Mouse (Mus musculus): ENCODE results near the gene Rac3. TPM values are rescaled to one million over a fixed set of nuclear protein-coding genes. Genes with fewer than 3 reads are reported as not detected.
A peak's percentile ranks its signal among the peaks of the same experiment; 100 is the strongest.
"Not testable (repeated sequence)": the region's sequence is repeated elsewhere in the genome, so short reads cannot be mapped to it uniquely, and the experiment has no call there.

The Rac3 gene
- polyA plus RNA-seq, 1 experiment from 2014 or later, result 5.0 TPM

DNA sequence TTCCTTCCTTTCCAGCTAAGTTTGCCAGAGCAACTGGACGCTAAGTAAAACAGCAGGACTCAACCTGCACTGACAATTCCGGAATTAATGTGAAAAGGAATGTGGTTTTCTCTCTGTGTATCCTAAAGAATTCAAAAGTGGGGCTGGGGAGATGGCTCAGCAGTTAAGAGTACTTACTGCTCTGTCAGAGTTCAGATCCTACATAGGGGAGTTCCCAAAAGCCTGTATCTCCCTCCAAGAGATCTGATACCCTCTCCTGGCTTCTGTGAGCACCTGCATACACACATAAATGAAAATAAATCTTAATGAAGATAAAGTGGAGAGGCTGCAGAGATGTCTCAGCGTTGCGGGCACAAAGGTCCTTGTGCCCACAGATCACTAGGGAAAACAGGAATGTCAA lies 30.3 kb downstream of the Rac3 start:
- Histone ChIP-seq H3K4me3 (ENCODE audit: low read length) (no peak overlapping the region), H3K4me1 (ENCODE audit: control insufficient read depth, insufficient read depth, low read length) (no peaks in the 10 kb centered on the region), H3K9me3 (ENCODE audit: control insufficient read depth, low read length) (no peaks in the 10 kb centered on the region), H3K4me2 (replicated peaks; ENCODE audit: low read depth, low read length) (no peak overlapping the region), H3K36me3 (ENCODE audit: control insufficient read depth, insufficient read depth, low read length) (no peaks in the 10 kb centered on the region), H3K27me3 (ENCODE audit: control insufficient read depth, insufficient read depth, low read length) (no peaks in the 10 kb centered on the region), H3K9ac (ENCODE audit: low read depth, low read length) (no peak overlapping the region), H3K27ac (ENCODE audit: low read depth, low read length) (no peak overlapping the region)
- no peak for ATAC-seq (ENCODE audit: low FRiP score, low TSS enrichment)
- 47% methylated on average over 4 of the region's 4 CpGs for WGBS

DNA sequence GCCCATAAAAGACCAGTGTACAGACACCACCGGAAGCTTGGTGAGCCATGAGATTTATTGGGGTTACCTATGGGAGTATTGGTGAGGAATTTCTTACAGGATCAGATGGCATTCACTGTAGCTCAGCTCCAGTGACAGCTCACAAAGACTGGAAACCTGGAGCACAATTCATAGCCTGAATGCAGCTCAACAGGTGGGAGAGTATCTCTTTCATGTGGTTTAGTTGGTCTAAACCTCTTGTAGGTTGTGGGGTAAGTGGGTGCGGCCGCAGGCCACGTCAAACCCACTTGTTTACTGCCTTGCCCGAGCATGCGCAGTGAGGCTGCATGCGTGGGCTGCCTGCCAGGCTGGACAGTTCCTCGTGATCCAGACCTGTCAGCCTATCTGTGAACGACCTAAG lies 39.0 kb downstream of the Rac3 start:
- WGBS, result 72% methylated on average over 9 of the region's 9 CpGs
- H3K36me3 ChIP-seq (ENCODE audit: control insufficient read depth, insufficient read depth, low read length), result no peaks in the 10 kb centered on the region
- H3K9me3 ChIP-seq (ENCODE audit: control insufficient read depth, low read length), result peaks cover 24% of the 10 kb centered on the region
- H3K4me1 ChIP-seq (ENCODE audit: control insufficient read depth, insufficient read depth, low read length), result 0 out of 2 replicates have a peak, but pooled peaks cover 2% of the 10 kb centered on the region
- H3K27ac ChIP-seq (ENCODE audit: low read depth, low read length), result no peak overlapping the region
- ATAC-seq (ENCODE audit: low FRiP score, low TSS enrichment), result no peak
- no peak overlapping the region for H3K4me3 ChIP-seq (ENCODE audit: low read length)
- no peak overlapping the region for H3K9ac ChIP-seq (ENCODE audit: low read depth, low read length)
- no peak overlapping the region for H3K4me2 ChIP-seq (replicated peaks; ENCODE audit: low read depth, low read length)
- peaks cover 4% of the 10 kb centered on the region; the same call in 1 of the 2 replicates for H3K27me3 ChIP-seq (ENCODE audit: control insufficient read depth, insufficient read depth, low read length)

DNA sequence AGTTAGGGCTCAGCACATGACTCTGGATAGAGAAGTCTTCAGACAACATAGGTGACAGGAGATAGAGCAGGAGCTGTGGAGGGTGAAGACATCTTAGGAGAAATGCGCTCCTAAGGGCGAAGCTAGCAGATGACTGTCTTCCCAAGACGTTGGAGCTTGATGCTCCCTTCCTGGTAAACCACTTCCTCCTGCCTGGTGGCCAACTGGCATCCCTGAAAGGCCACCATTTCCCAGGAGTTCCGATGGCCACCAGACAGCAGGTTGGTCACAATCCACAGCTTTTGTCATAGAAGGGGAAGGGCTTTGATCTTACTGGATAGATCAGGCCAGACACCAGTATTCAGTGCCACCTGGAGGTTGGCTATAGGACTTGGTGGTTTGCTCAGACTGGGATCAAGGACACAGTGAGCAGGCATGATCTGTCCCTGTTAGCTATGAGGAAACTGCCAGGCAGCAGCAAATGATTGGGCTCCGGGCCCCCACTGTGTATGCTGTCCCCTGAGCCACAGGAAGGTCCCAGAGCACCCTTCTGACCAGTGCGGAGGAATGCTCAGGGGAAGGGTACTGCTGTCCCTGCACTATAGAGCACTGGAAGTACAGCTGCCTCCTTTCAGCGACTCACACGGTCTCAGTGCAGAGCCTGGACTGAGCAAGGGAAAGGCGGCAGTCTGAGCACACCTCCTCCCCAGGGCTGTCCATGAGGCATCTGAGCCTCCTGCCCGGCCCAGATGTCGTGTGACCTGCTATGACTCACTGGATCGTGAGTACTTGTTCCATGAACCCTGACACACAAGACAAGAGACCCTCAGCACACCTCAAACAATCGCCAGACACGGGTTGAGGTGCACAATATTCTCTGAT lies 40.8 kb downstream of the Rac3 start:
- Histone ChIP-seq H3K27ac (ENCODE audit: low read depth, low read length) (no peak overlapping the region), H3K4me2 (replicated peaks; ENCODE audit: low read depth, low read length) (no peak overlapping the region), H3K9me3 (ENCODE audit: control insufficient read depth, low read length) (peaks cover 24% of the 10 kb centered on the region), H3K27me3 (ENCODE audit: control insufficient read depth, insufficient read depth, low read length) (peaks cover 4% of the 10 kb centered on the region; the same call in 1 of the 2 replicates), H3K4me1 (ENCODE audit: control insufficient read depth, insufficient read depth, low read length) (0 out of 2 replicates have a peak, but pooled peaks cover 2% of the 10 kb centered on the region), H3K4me3 (ENCODE audit: low read length) (no peak overlapping the region), H3K36me3 (ENCODE audit: control insufficient read depth, insufficient read depth, low read length) (no peaks in the 10 kb centered on the region), H3K9ac (ENCODE audit: low read depth, low read length) (no peak overlapping the region)
- 71% methylated on average over 14 of the region's 14 CpGs for WGBS
- no peak for ATAC-seq (ENCODE audit: low FRiP score, low TSS enrichment)

DNA sequence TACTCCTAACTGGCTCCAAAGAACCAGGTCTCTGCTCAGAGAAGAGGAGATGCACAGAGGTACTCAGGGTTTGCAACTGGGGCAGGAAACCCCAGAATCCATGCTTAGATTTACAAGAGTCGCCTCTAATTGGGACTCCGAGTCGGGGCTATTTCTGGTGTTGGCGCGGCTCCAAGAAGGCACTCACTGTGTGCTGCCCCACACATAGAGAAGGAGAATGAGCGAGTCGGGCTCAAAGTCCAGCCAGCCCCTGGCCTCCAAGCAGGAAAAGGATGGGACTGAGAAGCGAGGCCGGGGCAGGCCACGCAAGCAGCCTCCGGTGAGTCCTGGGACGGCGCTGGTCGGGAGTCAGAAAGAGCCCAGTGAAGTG lies 41.4 kb downstream of the Rac3 start, which contains the start of gene Hmga1b:
Hmga1b (plus strand) TSS at position 123 of the 370 bp plus-strand sequence.
- not testable (repeated sequence) for H3K4me2 ChIP-seq (replicated peaks; ENCODE audit: low read depth, low read length); H3K4me1 ChIP-seq (ENCODE audit: control insufficient read depth, insufficient read depth, low read length); H3K9ac ChIP-seq (ENCODE audit: low read depth, low read length); H3K27ac ChIP-seq (ENCODE audit: low read depth, low read length); H3K36me3 ChIP-seq (ENCODE audit: control insufficient read depth, insufficient read depth, low read length); H3K27me3 ChIP-seq (ENCODE audit: control insufficient read depth, insufficient read depth, low read length); H3K4me3 ChIP-seq (ENCODE audit: low read length)
- peaks cover 23% of the 10 kb centered on the region for H3K9me3 ChIP-seq (ENCODE audit: control insufficient read depth, low read length)
- peak; percentile 18; the same call in 1 of the 2 replicates for ATAC-seq (ENCODE audit: low FRiP score, low TSS enrichment)
- 23% methylated on average over 13 of the region's 14 CpGs for WGBS

DNA sequence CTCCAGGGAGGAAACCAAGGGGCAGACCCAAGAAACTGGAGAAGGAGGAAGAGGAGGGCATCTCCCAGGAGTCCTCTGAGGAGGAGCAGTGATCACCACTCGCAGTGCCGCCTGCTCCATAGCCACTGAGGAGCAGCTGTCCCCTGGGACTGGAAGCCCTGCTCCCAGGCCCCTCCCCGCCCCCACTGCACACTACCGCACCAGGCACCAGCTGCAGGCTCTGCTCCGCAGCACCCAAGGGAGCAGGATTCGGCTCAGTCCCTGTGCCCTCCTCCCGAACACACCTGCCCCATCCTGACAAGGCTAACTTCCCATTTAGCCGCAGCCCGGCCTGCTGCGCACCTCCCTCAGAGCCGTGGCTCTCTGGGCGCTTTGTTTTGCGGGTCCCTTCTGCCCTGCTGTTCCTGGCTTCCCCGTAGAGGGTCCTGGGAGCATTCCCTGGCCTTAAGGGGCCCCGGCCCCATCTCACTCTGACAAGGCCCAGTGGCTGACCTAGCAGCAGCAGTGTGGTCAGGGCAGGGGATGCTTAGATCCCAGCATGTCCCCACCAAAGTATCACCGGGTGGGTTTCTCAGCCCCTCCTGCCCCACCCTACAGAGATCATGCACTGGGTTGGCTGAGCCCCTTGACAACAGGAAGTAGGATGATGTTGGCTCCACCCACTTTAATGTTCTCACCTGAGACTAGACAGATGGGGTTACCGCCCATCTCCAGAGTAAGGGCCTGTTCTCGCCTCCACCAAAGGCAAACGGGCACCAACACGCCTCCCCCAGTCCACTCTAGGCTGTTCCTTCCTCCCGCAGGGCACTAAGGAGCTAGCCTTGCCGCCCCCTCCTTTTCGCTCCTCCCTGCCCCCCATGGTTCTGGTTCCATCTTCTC lies 42.1 kb downstream of the Rac3 start:
- H3K4me2 ChIP-seq (replicated peaks; ENCODE audit: low read depth, low read length); H3K27me3 ChIP-seq (ENCODE audit: control insufficient read depth, insufficient read depth, low read length); H3K36me3 ChIP-seq (ENCODE audit: control insufficient read depth, insufficient read depth, low read length); H3K27ac ChIP-seq (ENCODE audit: low read depth, low read length); H3K4me3 ChIP-seq (ENCODE audit: low read length); H3K4me1 ChIP-seq (ENCODE audit: control insufficient read depth, insufficient read depth, low read length); H3K9ac ChIP-seq (ENCODE audit: low read depth, low read length): not testable (repeated sequence)
- H3K9me3 ChIP-seq (ENCODE audit: control insufficient read depth, low read length), result peaks cover 16% of the 10 kb centered on the region
- WGBS, result 0% methylated on average over 2 of the region's 23 CpGs
- peak; percentile 37; the same call in 1 of the 2 replicates for ATAC-seq (ENCODE audit: low FRiP score, low TSS enrichment)

DNA sequence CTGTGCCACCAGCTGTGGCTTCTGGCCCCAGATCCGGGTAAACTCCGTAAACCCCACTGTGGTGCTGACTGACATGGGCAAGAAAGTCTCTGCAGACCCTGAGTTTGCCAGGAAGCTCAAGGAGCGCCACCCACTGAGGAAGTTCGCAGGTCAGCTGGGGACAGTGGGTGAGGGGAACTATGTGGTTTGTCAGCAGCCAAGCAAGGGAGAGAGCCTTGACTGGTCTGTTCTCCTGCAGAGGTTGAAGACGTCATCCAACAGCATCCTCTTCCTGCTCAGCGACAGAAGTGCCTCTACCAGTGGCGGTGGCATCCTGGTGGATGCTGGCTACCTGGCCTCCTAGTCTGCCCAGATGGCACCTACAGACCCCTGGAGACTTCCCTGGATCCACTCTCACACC lies 45.8 kb downstream of the Rac3 start:
- H3K27me3 ChIP-seq (ENCODE audit: control insufficient read depth, insufficient read depth, low read length); H3K9ac ChIP-seq (ENCODE audit: low read depth, low read length); H3K9me3 ChIP-seq (ENCODE audit: control insufficient read depth, low read length); H3K4me1 ChIP-seq (ENCODE audit: control insufficient read depth, insufficient read depth, low read length); H3K4me3 ChIP-seq (ENCODE audit: low read length); ATAC-seq (ENCODE audit: low FRiP score, low TSS enrichment); H3K27ac ChIP-seq (ENCODE audit: low read depth, low read length); H3K4me2 ChIP-seq (replicated peaks; ENCODE audit: low read depth, low read length); H3K36me3 ChIP-seq (ENCODE audit: control insufficient read depth, insufficient read depth, low read length): not testable (repeated sequence)
- WGBS, result 81% methylated on average over 3 of the region's 7 CpGs

DNA sequence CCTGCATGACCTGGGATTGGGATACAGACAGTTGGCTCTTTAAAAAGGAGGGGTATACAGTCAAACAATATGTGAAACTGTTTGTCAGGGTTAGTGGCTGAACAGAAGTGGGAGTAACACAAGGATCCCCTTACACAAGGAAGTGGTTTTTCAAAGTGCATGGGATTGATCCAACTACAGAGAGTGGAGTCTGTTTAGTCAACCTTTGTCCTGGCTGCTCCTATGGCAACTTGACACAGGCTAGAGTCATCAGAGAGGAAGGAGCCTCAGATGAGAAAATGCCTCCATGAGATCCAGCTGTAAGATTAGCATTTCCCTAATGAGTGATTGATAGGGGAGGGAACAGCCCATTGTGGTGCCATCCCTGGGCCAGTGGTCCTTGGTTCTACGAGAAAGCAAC lies 46.9 kb downstream of the Rac3 start:
- Histone ChIP-seq H3K9me3 (ENCODE audit: control insufficient read depth, low read length) (no peaks in the 10 kb centered on the region), H3K9ac (ENCODE audit: low read depth, low read length) (no peak overlapping the region), H3K4me2 (replicated peaks; ENCODE audit: low read depth, low read length) (no peak overlapping the region), H3K4me3 (ENCODE audit: low read length) (no peak overlapping the region), H3K36me3 (ENCODE audit: control insufficient read depth, insufficient read depth, low read length) (no peaks in the 10 kb centered on the region), H3K27ac (ENCODE audit: low read depth, low read length) (no peak overlapping the region), H3K27me3 (ENCODE audit: control insufficient read depth, insufficient read depth, low read length) (no peaks in the 10 kb centered on the region), H3K4me1 (ENCODE audit: control insufficient read depth, insufficient read depth, low read length) (no peaks in the 10 kb centered on the region)
- no peak for ATAC-seq (ENCODE audit: low FRiP score, low TSS enrichment)
- WGBS, result 25% methylated on average over 1 of the region's 1 CpGs

DNA sequence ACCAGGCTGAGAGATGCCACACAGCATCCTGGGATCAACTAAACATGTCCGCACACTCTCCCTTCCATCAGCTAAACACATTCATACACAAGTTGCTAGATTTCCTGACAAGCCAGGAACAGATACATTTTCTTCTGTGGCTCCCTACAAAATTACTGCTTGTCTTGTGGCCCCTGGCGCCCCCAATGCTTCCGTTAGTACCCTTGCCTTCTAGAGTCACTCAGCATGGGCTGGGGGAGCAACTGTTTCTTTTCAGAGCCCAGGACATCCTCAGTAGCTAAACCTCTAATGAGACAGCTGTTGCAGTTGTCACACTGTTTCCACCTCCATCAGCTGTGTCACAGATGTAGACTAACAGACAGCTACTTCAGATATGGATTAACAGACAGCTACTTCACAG lies 51.5 kb downstream of the Rac3 start:
- H3K36me3 ChIP-seq (ENCODE audit: control insufficient read depth, insufficient read depth, low read length), result no peaks in the 10 kb centered on the region
- H3K9ac ChIP-seq (ENCODE audit: low read depth, low read length), result no peak overlapping the region
- H3K27ac ChIP-seq (ENCODE audit: low read depth, low read length), result no peak overlapping the region
- no peaks in the 10 kb centered on the region for H3K4me1 ChIP-seq (ENCODE audit: control insufficient read depth, insufficient read depth, low read length)
- H3K9me3 ChIP-seq (ENCODE audit: control insufficient read depth, low read length), result no peaks in the 10 kb centered on the region
- 84% methylated on average over 3 of the region's 3 CpGs for WGBS
- no peak overlapping the region for H3K4me3 ChIP-seq (ENCODE audit: low read length)
- no peaks in the 10 kb centered on the region for H3K27me3 ChIP-seq (ENCODE audit: control insufficient read depth, insufficient read depth, low read length)
- no peak overlapping the region for H3K4me2 ChIP-seq (replicated peaks; ENCODE audit: low read depth, low read length)
- no peak for ATAC-seq (ENCODE audit: low FRiP score, low TSS enrichment)
